Mouse (Mus musculus) bone marrow, adult 2 months (tissue): ENCODE measurements around the gene Ywhab. TPM values are rescaled to one million over a fixed set of nuclear protein-coding genes. Genes with fewer than 3 reads are reported as not detected.

ENCODE experiments used
- H3K27ac ChIP-seq: fragments of 200-500 bp; 2 replicates; pipeline ENCODE4 v1.5.1; 2012; ENCODE audit warnings: low read depth, mild to moderate bottlenecking, control low read depth, inconsistent platforms, low read length; ENCODE audit not compliant: control insufficient read depth, poor library complexity, insufficient read depth
- H3K4me1 ChIP-seq: fragments of 200-500 bp; 2 replicates; pipeline ENCODE4 v1.6.1; 2011; ENCODE audit warnings: low read length; ENCODE audit not compliant: control insufficient read depth, insufficient read depth
- H3K4me3 ChIP-seq: fragments of 200-500 bp; replicated peaks from 2 replicates; pipeline ENCODE3; 2011; ENCODE audit warnings: mild to moderate bottlenecking, low read depth, low read length, control low read depth; ENCODE audit not compliant: control insufficient read depth
- CTCF ChIP-seq: fragments of 200-500 bp; IDR thresholded peaks from 2 replicates; pipeline ENCODE4 v1.5.1; 2011; ENCODE audit warnings: low read length, control low read depth; ENCODE audit not compliant: control insufficient read depth, insufficient read depth
- POLR2A ChIP-seq: fragments of 200-500 bp; IDR thresholded peaks from 2 replicates; pipeline ENCODE4 v1.6.1; 2011; ENCODE audit warnings: low read depth, mild to moderate bottlenecking, control low read depth, low read length, borderline replicate concordance; ENCODE audit not compliant: control insufficient read depth
- WGBS: fragments of 180-500 bp; shearing (Covaris S2); methylation state at CpG from one replicate; pipeline ENCODE4 v1.1.7; 2018; 5-methylcytosine and 5-hydroxymethylcytosine counted together
- polyA plus RNA-seq: library from polyadenylated mRNA; stranded (reverse); fragments of >200 nt; gene quantifications from 2 replicates; pipeline ENCODE4 v1.2.4, GENCODE M21; 2011; ENCODE audit warnings: low replicate concordance; ENCODE audit not compliant: missing spikeins, insufficient read depth, insufficient read length

The Ywhab gene
- polyA plus RNA-seq, 1 experiment: 61.2 TPM

DNA sequence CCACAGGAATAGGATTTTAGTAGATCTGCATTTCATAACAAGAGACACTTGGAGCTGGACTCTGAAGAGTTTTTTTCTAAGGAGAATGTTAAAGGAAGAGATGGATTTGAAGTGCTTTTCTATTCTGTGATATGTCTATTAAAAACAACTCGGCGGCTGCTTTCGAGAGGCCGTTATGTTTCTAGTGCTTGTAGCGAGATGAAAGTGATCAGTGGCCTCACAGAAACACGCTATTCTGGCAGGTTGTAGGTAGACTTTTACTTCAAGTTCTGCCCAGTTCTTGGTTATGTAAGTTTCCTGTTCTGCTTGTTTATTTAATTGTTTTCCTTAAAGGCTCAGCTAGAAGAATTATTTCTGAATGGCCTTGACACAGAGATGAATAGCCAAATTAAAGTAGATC lies 4.2 kb downstream of the Ywhab start:
- no peak overlapping the region for H3K4me3 ChIP-seq
- peaks cover 1% of the 10 kb centered on the region; the same call in 1 of the 2 replicates for H3K4me1 ChIP-seq
- TF ChIP-seq CTCF: no peak
- TF ChIP-seq POLR2A: no peak
- H3K27ac ChIP-seq: no peak overlapping the region
- WGBS: 88% methylated on average over 6 of the region's 6 CpGs

- no peak overlapping the region for H3K4me3 ChIP-seq
- TF ChIP-seq POLR2A (no peak), CTCF (no peak)
- H3K4me1 ChIP-seq: peaks cover 4% of the 10 kb centered on the region
- no peak overlapping the region for H3K27ac ChIP-seq
- WGBS: 96% methylated on average over 3 of the region's 3 CpGs
Measured at GRCm38 (mm10) chr2:164002637-164003036, 7.9 kb downstream of the Ywhab start.

GRCm38 (mm10) chr2:164004503-164004902 lies 9.7 kb downstream of the Ywhab start:
- Histone ChIP-seq H3K27ac (no peak overlapping the region), H3K4me3 (no peak overlapping the region), H3K4me1 (peaks cover 2% of the 10 kb centered on the region)
- no peak for TF ChIP-seq POLR2A
- no peak for TF ChIP-seq CTCF
- 82% methylated on average over 5 of the region's 5 CpGs for WGBS

DNA sequence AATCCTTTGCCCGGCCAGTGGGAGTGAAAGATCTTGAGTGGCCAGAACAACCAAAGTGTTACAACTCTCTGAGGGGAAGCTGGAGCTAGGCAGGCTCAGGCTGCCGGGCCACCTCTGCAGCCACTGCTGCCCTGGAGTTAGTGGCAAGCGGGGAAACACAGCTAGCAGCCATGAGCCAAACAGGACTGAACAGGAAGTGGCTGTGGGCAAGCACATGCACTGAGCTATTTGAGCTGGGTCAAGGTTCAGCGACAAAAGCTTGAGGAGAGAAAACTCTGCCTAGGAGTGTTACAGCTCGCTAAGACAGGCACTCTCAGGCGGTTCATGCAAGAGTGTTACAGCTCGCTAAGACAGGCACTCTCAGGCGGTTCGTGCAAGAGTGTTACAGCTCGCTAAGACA lies 12.2 kb downstream of the Ywhab start:
- Histone ChIP-seq H3K4me1 (peaks cover 9% of the 10 kb centered on the region), H3K27ac (peak overlapping the region; percentile 6; the same call in 1 of the 2 replicates), H3K4me3 (no peak overlapping the region)
- no peak for TF ChIP-seq CTCF
- no peak for TF ChIP-seq POLR2A
- 30% methylated on average over 10 of the region's 10 CpGs for WGBS

GRCm38 (mm10) chr2:164007547-164007946 lies 12.8 kb downstream of the Ywhab start:
- TF ChIP-seq CTCF: no peak
- TF ChIP-seq POLR2A: no peak
- Histone ChIP-seq H3K4me1 (peaks cover 9% of the 10 kb centered on the region), H3K4me3 (no peak overlapping the region), H3K27ac (no peak overlapping the region)
- 79% methylated on average over 8 of the region's 8 CpGs for WGBS

GRCm38 (mm10) chr2:164007987-164008545 lies 13.3 kb downstream of the Ywhab start:
- Histone ChIP-seq H3K4me1 (peaks cover 9% of the 10 kb centered on the region), H3K4me3 (no peak overlapping the region), H3K27ac (no peak overlapping the region)
- 78% methylated on average over 2 of the region's 2 CpGs for WGBS
- no peak for TF ChIP-seq POLR2A
- no peak for TF ChIP-seq CTCF

DNA sequence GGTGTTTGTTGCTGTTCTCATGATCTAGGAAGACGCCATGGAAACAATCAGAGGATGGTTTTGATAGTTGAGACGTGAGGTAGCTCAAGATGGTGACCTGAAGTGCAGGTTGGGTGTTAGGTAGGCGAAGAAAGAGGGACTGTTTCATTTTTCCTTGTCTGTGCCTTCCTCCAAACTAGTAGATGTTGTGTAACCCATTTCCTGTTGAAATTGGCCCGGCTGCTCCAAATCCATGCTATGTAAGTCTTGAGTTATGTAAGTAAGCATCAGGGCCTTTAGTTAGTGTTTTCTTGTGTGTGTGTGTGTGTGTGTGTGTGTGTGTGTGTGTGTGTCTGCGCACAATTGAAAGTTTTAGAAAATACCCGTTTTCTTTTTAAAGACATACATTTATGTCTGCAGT lies 14.5 kb downstream of the Ywhab start:
- Histone ChIP-seq H3K4me1 (peaks cover 9% of the 10 kb centered on the region), H3K27ac (no peak overlapping the region), H3K4me3 (no peak overlapping the region)
- WGBS: 38% methylated on average over 6 of the region's 6 CpGs
- TF ChIP-seq POLR2A: no peak

DNA sequence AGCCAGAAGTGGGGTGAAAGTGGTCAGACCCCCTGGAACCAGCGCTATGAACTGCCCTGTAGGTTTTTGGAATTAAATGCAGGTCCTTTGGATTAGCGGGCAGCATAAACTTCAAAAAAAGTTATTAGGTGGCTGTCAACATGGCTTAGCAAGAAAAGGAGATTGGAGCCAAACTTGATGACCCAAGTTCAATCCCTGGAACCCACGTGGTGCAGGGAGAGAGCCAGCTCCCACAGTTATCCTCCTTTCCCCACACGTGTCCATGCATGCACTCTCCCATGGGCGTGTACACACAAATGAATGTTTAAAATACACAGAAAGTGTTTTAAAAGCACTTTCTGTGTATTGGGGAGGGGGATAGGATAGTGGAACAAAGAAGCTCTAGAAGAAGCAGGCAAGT lies 15.7 kb downstream of the Ywhab start:
- no peak for TF ChIP-seq POLR2A
- TF ChIP-seq CTCF: no peak
- no peak overlapping the region; the same call in 1 of the 2 replicates for H3K27ac ChIP-seq
- WGBS: 77% methylated on average over 5 of the region's 5 CpGs
- H3K4me3 ChIP-seq: no peak overlapping the region
- H3K4me1 ChIP-seq: peaks cover 9% of the 10 kb centered on the region

- Histone ChIP-seq H3K4me3 (no peak overlapping the region), H3K27ac (peak overlapping the region; percentile 16; the same call in 1 of the 2 replicates), H3K4me1 (peaks cover 9% of the 10 kb centered on the region)
- 39% methylated on average over 3 of the region's 3 CpGs for WGBS
- TF ChIP-seq CTCF (no peak), POLR2A (no peak)
Measured at GRCm38 (mm10) chr2:164010944-164011343, 16.2 kb downstream of the Ywhab start.
